Mouse (Mus musculus) liver, embryonic 14.5 days (tissue): Measurements from ENCODE around the gene Dctn3.

Experiments used
- CTCF ChIP-seq: IDR thresholded peaks from 2 replicates; pipeline ENCODE4 v1.5.1; 2016; ENCODE audit warnings: antibody characterized with exemption, low read depth, control low read depth
- EP300 ChIP-seq: IDR thresholded peaks from 2 replicates; pipeline ENCODE4 v1.6.1; 2016; ENCODE audit warnings: antibody characterized with exemption, low read depth

- TF ChIP-seq CTCF: no peak
- no peak for TF ChIP-seq EP300
These were observed 38.7 kb upstream of the Dctn3 start for GRCm38 (mm10) chr4:41761680-41762079.
